Mouse (Mus musculus) liver, embryonic 11.5 days (tissue): ENCODE data around the gene Sf3a1. TPM values are rescaled to one million over a fixed set of nuclear protein-coding genes. Genes with fewer than 3 reads are reported as not detected.
"Not testable (repeated sequence)": the region's sequence is repeated elsewhere in the genome, so short reads cannot be mapped to it uniquely, and the experiment has no call there.

Source experiments
- ATAC-seq: fragments of 200-750 bp; cut with Nextera tagmentation; replicated peaks from 2 replicates; pipeline ENCODE4 v1.8.0; 2017; ENCODE audit warnings: moderate number of reproducible peaks, mild to moderate bottlenecking, moderate TSS enrichment, moderate library complexity; ENCODE audit not compliant: low FRiP score
- DNase-seq: peaks from one replicate; pipeline ENCODE4 v3.0.0-alpha.2; 2017; ENCODE audit warnings: low spot score
- H3K27ac ChIP-seq: fragments of 300-500 bp; sonication (generic); 2 replicates; pipeline ENCODE4 v1.5.1; 2014; ENCODE audit warnings: mild to moderate bottlenecking, low read depth, low read length, control low read depth
- H3K27me3 ChIP-seq: fragments of 300-500 bp; sonication (generic); replicated peaks from 2 replicates; pipeline ENCODE4 v1.6.1; 2014; ENCODE audit warnings: low read length, mixed read lengths; ENCODE audit not compliant: control insufficient read depth, insufficient read depth
- H3K36me3 ChIP-seq: fragments of 300-500 bp; sonication (generic); 2 replicates; pipeline ENCODE4 v1.6.1; 2014; ENCODE audit warnings: mild to moderate bottlenecking, low read length, moderate library complexity, mixed read lengths; ENCODE audit not compliant: control insufficient read depth, insufficient read depth
- H3K4me1 ChIP-seq: fragments of 300-500 bp; sonication (generic); replicated peaks from 2 replicates; pipeline ENCODE4 v1.6.1; 2014; ENCODE audit warnings: low read length, mixed read lengths; ENCODE audit not compliant: control insufficient read depth, insufficient read depth
- H3K4me2 ChIP-seq: fragments of 300-500 bp; sonication (generic); 2 replicates; pipeline ENCODE4 v1.6.1; 2014; ENCODE audit warnings: mild to moderate bottlenecking, control low read depth, moderate library complexity
- H3K4me3 ChIP-seq: fragments of 300-500 bp; sonication (generic); 2 replicates; pipeline ENCODE4 v1.5.1; 2014; ENCODE audit warnings: low read depth, low read length, control low read depth
- H3K9ac ChIP-seq: fragments of 300-500 bp; sonication (generic); 2 replicates; pipeline ENCODE4 v1.6.1; 2014; ENCODE audit warnings: low read depth, low read length, control low read depth
- H3K9me3 ChIP-seq: fragments of 300-500 bp; sonication (generic); 2 replicates; pipeline ENCODE4 v1.6.1; 2016; ENCODE audit warnings: low read length, inconsistent platforms, mixed read lengths; ENCODE audit not compliant: control insufficient read depth
- WGBS: fragments of 180-500 bp; shearing (Covaris S2); extraction: QIAGEN DNeasy Blood & Tissue Kit; methylation state at CpG from one replicate; pipeline ENCODE4 v1.1.7; 2014; 5-methylcytosine and 5-hydroxymethylcytosine counted together
- polyA plus RNA-seq: library from polyadenylated mRNA; unstranded; fragments of >200 nt; fragmentation: Nextera tagmentation; extraction: Ambion mirVana; gene quantifications from 2 replicates; pipeline ENCODE4 v1.2.1, GENCODE M21; 2014

Sf3a1 gene
- polyA plus RNA-seq, 1 experiment from 2014 or later, result 76.0 TPM

- peaks cover 18% of the 10 kb centered on the region for H3K4me1 ChIP-seq
- 92% methylated on average over 2 of the region's 2 CpGs for WGBS
- no peaks in the 10 kb centered on the region for H3K9me3 ChIP-seq
Measured at GRCm38 (mm10) chr11:4164701-4165100, 4.6 kb downstream of the Sf3a1 start.

GRCm38 (mm10) chr11:4166467-4167090 lies 6.4 kb downstream of the Sf3a1 start:
- 87% methylated on average over 7 of the region's 7 CpGs for WGBS
- Histone ChIP-seq H3K27me3 (no peaks in the 10 kb centered on the region), H3K9me3 (no peaks in the 10 kb centered on the region), H3K4me1 (peaks cover 10% of the 10 kb centered on the region; the same call in 1 of the 2 replicates), H3K36me3 (peaks cover 75% of the 10 kb centered on the region), H3K9ac (no peak overlapping the region), H3K4me3 (no peak overlapping the region), H3K27ac (no peak overlapping the region), H3K4me2 (no peak overlapping the region)
- ATAC-seq (no peak; the same call in 1 of the 2 replicates), DNase-seq (no peak)

More at GRCm38 (mm10) chr11:4164701-4165100, 4.6 kb downstream of the Sf3a1 start:
- Histone ChIP-seq H3K4me2 (no peak overlapping the region), H3K4me3 (no peak overlapping the region), H3K9ac (no peak overlapping the region), H3K27me3 (no peaks in the 10 kb centered on the region), H3K36me3 (peaks cover 63% of the 10 kb centered on the region), H3K27ac (no peak overlapping the region)
- no peak for DNase-seq
- no peak for ATAC-seq

- Histone ChIP-seq H3K36me3 (peaks cover 91% of the 10 kb centered on the region), H3K4me2 (no peak overlapping the region), H3K9me3 (no peaks in the 10 kb centered on the region), H3K4me1 (no peaks in the 10 kb centered on the region), H3K4me3 (no peak overlapping the region), H3K9ac (no peak overlapping the region), H3K27ac (no peak overlapping the region), H3K27me3 (no peaks in the 10 kb centered on the region)
- no peak for DNase-seq
- 94% methylated on average over 5 of the region's 5 CpGs for WGBS
- ATAC-seq, result no peak
Measured at GRCm38 (mm10) chr11:4174586-4174985, 14.4 kb downstream of the Sf3a1 start.

GRCm38 (mm10) chr11:4177716-4178115 lies 17.6 kb downstream of the Sf3a1 start:
- DNase-seq, result no peak
- WGBS, result 84% methylated on average over 4 of the region's 4 CpGs

GRCm38 (mm10) chr11:4182061-4182460 lies 21.9 kb downstream of the Sf3a1 start:
- H3K9ac ChIP-seq, result no peak overlapping the region
- no peaks in the 10 kb centered on the region for H3K9me3 ChIP-seq
- no peaks in the 10 kb centered on the region for H3K27me3 ChIP-seq
- H3K4me2 ChIP-seq, result no peak overlapping the region
- WGBS, result 48% methylated on average over 1 of the region's 1 CpGs
- H3K27ac ChIP-seq, result no peak overlapping the region
- H3K4me3 ChIP-seq, result no peak overlapping the region
- peaks cover under 1% of the 10 kb centered on the region; the same call in 1 of the 2 replicates for H3K4me1 ChIP-seq
- DNase-seq (no peak), ATAC-seq (no peak)
- peaks cover 49% of the 10 kb centered on the region for H3K36me3 ChIP-seq

More at GRCm38 (mm10) chr11:4177716-4178115, 17.6 kb downstream of the Sf3a1 start:
- Histone ChIP-seq H3K4me2 (no peak overlapping the region), H3K4me3 (no peak overlapping the region), H3K9ac (no peak overlapping the region), H3K9me3 (no peaks in the 10 kb centered on the region), H3K27ac (no peak overlapping the region), H3K4me1 (no peaks in the 10 kb centered on the region), H3K27me3 (no peaks in the 10 kb centered on the region), H3K36me3 (peaks cover 89% of the 10 kb centered on the region)
- no peak for ATAC-seq

- DNase-seq, result no peak
- no peak for ATAC-seq
- Histone ChIP-seq H3K9ac (no peak overlapping the region), H3K27ac (no peak overlapping the region), H3K36me3 (peaks cover 34% of the 10 kb centered on the region), H3K4me3 (no peak overlapping the region), H3K9me3 (no peaks in the 10 kb centered on the region), H3K4me2 (no peak overlapping the region), H3K27me3 (no peaks in the 10 kb centered on the region), H3K4me1 (peaks cover 10% of the 10 kb centered on the region)
Measured at GRCm38 (mm10) chr11:4183511-4183910, 23.4 kb downstream of the Sf3a1 start.

GRCm38 (mm10) chr11:4184251-4184952 lies 24.3 kb downstream of the Sf3a1 start:
- Histone ChIP-seq H3K4me3 (no peak overlapping the region), H3K9ac (no peak overlapping the region), H3K27ac (no peak overlapping the region), H3K27me3 (no peaks in the 10 kb centered on the region), H3K36me3 (peaks cover 26% of the 10 kb centered on the region), H3K9me3 (no peaks in the 10 kb centered on the region), H3K4me2 (no peak overlapping the region), H3K4me1 (peaks cover 10% of the 10 kb centered on the region)
- DNase-seq (no peak), ATAC-seq (no peak)
- WGBS, result 66% methylated on average over 4 of the region's 4 CpGs

- ATAC-seq, H3K9ac ChIP-seq, H3K9me3 ChIP-seq, DNase-seq, H3K27me3 ChIP-seq, H3K27ac ChIP-seq, H3K4me3 ChIP-seq, H3K4me2 ChIP-seq: not testable (repeated sequence)
- 85% methylated on average over 6 of the region's 6 CpGs for WGBS
- Histone ChIP-seq H3K4me1 (peaks cover 10% of the 10 kb centered on the region), H3K36me3 (peaks cover 17% of the 10 kb centered on the region)
Measured at GRCm38 (mm10) chr11:4185480-4185879, 25.3 kb downstream of the Sf3a1 start.
